Mouse (Mus musculus) adipocyte (in vitro differentiated cells): ENCODE results near the gene Rngtt.
"Not testable (repeated sequence)": the region's sequence is repeated elsewhere in the genome, so short reads cannot be mapped to it uniquely, and the experiment has no call there.

Experiments used
- DNase-seq: peaks from one replicate; pipeline ENCODE4 v3.0.0-alpha.2; 2016; ENCODE audit warnings: low spot score

Gene Rngtt

DNA sequence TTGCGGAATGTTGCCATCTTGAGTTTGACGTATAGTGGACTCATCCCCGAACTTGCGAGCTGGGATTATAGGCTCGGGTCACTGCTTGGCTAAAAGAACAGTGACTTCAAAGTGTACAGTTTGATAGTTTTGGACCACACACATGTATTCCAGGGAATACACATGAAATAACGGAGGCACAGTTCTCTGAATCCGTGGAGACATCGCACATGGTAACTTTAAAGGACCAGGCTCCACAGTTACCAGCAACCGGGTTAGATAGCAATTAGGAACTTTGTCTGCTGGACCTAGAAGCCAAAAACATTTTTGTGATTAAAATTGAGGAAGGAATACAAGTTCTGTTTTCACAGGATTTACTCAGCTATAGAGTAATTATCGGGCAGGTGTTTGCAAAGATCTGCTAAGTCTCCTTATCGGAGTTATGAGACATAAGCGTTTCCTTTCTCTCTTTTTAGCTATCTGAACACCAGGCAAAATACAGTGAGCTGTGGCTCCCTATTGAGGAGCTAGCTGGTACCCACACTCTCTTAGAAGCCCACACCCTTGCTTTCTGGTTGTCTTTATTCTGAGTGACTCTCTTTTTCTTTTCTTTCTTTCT is 828 bp downstream of the Rngtt start:
- DNase-seq: peak; percentile 14

DNA sequence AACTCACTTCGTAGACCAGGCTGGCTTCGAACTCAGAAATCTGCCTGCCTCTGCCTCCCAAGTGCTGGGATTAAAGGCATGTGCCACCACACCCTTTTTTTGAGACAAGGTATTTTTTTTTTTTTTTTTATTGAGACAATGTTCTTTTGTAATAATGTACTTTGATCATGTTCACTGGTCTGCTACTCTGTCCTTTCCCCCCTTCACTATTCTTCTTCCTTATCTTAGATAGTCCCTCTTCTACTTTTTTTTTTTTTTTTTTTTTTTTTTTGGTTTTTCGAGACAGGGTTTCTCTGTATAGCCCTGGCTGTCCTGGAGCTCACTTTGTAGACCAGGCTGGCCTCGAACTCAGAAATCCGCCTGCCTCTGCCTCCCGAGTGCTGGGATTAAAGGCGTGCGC is 4.0 kb downstream of the Rngtt start:
- DNase-seq: not testable (repeated sequence)

DNA sequence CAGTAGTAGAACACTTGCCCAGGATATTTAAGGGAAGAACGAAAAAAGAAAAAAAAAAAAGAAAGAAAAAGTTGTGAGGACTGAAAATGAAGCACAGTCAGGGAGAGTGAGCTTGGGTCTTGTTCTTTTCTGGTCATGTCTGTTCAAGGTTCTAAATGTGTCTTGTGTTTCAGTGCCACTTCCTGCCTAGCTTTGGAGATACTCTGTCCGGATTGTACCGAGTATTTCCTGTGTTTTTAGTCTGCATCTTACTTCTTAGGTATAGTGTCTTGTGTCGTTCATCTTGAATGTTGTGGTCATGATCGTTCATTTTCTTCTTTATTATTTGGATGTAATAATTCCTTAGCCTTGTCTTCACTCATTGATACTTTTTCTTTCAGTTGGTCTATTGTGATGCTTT is 5.7 kb downstream of the Rngtt start:
- no peak for DNase-seq

DNA sequence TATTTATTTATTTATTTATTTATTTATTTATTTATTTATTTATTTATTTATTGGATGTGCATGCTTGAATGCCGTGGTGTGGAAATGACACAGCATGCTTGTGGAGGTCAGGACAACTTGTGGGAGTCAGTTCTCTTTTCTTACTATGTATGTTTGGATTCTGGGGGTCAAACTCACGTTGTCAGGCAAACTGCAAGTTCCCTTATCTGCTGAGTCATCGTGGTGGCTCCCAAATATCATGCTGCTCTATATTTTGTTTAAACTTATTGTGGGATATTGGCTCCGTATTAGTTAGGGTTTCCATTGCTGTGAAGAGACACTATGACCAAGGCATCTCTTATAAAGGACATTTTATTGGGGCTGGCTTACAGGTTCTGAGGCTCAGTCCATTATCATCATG is 21.0 kb downstream of the Rngtt start:
- no peak for DNase-seq

DNA sequence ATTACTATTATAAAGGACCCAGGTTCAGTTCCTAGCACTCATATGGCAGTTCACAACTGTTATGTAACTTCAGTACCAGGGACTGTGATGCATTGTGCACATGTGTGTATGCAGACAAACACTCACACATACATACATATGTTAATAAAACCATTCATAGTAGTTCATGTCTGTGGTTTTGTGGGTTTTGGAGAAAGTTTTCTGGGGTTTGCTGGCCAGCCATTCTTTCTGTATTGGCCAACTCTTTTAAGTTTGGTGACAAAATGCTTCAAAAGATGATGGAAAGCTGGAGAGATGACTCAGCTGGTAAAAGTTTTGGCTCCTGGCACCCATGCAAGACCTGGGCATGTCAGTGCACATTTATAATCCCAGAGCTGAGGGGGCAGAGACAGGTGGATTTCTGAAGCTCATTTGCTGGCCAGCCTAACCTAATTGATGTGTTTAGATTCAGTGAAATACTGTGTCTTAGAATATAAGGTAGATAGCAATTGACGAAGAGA is 22.9 kb downstream of the Rngtt start:
- DNase-seq: no peak

DNA sequence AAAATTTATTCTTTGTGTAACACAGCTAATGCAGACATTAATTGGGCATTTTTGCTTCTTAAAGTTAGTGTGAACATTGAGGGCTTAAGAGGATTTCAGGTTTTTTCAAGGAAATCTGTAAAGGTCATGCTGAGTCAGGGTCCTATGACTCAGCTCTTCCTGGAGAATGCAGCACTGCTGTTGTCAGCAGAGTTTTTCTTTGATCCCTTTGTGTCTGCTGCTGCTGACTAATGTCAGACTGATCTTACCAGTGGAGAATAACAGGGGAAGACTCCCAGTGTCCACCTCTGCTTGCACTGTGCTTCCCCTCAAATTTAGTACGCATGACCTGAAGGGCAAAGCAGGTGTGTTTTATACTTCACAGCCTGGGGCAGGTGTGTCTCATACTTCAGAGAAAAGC is 27.9 kb downstream of the Rngtt start:
- DNase-seq: peak; percentile 16

DNA sequence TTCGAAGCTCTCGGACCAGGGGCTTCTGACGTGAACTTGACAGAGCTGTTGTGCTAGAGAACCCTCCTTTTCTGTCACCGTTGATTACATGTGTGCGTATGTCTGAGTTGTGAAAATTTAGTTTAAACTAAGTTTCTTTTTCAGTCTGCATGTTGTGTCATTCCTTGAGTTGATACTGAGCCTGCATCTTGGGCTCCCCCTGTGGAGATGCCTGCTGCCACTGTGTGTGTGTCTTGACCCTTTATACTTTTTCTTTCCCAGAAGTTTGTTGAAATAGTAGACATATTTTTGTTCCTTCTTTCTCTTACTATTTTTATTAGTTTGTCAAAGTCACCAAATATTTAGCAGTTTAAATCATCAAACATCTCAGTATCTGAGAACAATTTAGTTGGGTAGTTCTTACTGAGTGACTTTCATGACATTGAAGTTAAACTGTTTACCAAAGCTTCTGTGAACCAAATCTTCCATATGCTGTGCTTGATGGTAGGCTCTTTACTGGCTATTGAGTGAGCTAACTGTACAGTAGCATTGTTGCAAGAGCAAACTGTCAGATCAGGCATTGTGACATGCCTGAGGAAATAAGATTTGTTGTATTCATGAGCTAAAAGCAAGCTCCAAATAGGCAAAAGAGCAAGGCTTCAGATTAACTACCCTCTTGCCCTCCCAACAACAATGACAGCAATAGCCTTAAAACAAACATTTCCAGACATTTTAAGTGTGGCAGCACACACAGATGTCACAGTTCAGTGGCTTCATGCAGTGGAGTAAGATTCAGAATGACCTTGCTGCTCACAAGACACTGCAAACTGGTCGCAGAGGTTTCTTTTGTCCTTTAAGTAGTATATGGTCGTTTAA is 33.0 kb downstream of the Rngtt start:
- peak; percentile 66 for DNase-seq

DNA sequence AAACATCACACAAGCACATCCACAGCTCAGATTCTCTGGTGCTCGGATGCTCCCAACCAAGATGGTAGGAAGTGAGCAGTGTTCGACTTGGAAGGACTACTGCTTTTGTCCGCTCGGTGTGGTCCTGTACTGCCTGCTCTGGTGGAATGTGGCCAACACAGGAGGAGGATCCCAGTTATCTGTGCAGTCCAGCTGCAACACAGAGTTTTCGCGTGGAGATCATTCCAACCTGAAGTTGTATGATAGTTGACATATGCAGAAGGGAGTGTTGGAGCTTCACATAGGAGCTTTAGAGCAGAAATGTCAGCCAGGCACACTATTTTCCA is 33.6 kb downstream of the Rngtt start:
- no peak for DNase-seq

DNA sequence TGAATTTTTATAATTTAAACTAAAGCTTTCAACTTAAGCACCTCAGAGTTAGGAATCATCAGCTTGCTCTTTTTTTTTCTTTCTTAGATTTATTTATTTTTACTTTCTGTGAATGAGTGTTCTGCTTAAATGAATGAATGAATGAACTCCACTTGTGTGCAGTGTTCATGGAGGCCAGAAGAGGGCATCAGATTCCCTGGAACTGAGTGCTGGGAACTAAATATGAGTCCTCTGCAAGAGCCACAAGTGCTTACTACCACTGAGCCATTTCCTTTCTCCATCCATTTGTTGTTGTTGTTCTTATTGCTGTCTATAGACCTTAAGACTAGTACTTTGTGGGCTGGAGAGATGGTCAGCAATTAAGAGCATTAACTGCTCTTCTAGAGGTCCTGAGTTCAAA is 53.3 kb downstream of the Rngtt start:
- no peak for DNase-seq

DNA sequence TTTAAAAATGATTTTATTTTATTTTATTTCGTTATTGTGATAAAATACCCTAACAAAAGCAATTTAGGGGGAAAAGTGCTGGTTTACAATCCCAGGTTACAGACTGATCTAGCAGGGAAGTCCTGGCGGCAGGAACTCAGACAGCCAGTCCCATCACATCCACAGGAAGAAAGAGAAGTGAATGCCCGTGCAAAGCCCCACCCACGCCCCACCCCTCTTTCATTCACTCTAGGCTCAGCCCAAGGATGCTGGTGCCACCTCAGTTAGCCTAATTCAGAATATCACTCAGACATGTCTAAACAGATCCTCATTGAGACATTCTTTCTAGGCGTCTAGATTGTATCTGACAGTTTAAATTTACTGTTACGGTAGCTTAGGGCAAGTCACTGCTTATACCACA is 64.8 kb downstream of the Rngtt start:
- DNase-seq: no peak

DNA sequence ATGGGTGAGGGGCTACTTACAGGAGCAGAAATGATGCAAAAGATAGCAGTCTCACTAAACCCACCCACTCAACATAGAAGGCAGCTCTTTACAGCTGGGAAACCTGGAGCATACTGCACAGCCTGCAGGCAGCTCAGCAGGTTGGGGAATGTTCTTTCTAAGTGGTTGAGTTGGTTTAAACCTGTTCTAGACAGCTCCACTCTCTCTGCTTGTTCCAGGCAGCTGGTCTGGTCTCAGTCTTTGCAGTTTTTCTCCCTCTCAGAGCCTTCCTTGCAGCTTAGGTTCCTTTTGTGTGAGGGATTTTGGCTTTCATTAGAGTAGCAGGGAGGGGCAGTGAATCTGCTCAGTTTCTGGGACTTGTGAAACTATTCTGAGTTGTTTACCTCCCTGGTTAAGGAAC is 67.5 kb downstream of the Rngtt start:
- peak; percentile 8 for DNase-seq

DNA sequence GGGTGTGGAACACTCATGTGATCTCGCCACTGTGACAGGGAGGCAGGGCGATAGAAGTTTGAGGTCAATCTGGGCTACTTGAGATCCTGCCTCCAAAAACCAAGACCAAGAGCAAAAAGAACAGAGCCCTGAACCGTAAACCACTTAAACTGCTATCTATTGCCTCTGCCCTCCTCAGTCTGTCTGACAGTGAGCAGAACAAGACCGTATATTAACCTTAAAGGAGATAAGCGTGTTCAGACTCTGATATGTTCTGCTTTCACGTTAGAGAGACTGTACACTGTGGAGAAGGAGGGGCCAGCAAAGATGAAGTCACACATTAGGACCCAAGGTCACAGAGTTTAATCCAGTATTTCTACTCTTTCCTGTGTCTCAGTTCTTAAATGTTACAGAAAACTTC is 68.8 kb downstream of the Rngtt start:
- no peak for DNase-seq

DNA sequence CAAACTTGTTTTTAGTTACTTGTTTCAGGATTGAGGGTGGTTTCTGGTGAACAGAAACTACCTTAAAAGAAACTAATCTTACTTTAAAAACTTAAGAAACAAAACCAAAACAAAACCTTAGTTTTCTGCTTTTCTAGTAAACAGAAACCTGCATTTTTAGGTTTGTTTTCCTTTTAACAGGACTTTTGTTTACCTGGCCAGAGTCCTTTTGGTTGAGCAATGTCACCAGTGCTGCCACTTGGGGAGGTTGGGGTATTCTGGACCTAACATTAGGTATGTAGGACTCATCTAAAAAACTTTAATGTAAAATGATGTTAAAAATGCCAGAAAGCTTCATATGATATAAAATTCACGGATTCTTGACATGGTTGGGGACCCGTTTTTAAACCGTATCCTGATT is 78.8 kb downstream of the Rngtt start:
- DNase-seq: no peak

DNA sequence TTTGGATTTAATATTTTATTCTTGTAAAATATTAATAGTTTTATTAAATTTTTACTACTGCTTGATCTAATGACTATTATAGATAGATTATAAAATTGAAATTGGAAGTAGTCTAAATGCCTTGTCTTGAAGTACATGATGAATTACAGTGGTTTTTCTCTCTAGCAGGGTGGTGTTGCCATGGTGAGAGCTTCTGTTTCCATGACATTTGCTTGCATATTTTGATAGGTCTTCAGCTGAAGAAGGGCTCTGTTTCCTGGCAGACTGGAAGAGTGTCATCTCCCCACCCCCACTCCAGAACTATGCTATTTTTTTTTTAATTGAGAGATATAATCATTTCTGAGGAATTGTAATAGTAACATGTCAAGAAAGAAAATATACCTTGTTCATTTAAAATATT is 80.5 kb downstream of the Rngtt start:
- peak; percentile 21 for DNase-seq

DNA sequence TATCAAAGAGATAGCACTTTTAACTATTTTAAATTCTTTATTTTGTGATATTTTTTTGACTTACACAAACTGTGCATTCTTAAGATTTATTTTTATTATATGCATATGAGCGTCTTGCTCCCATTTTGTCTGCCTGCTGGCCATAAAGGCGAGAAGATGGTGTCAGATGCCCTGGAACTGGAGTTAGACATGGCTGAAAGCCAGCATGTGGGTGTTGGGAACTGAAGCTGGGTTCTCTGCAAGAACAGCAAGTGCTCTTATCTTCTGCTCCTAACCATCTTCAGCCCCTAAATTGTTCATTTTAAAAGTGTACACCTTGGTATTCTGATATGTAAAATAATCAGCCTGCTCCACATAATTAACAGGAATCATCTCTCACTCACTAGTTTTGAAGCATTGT is 83.3 kb downstream of the Rngtt start:
- no peak for DNase-seq

DNA sequence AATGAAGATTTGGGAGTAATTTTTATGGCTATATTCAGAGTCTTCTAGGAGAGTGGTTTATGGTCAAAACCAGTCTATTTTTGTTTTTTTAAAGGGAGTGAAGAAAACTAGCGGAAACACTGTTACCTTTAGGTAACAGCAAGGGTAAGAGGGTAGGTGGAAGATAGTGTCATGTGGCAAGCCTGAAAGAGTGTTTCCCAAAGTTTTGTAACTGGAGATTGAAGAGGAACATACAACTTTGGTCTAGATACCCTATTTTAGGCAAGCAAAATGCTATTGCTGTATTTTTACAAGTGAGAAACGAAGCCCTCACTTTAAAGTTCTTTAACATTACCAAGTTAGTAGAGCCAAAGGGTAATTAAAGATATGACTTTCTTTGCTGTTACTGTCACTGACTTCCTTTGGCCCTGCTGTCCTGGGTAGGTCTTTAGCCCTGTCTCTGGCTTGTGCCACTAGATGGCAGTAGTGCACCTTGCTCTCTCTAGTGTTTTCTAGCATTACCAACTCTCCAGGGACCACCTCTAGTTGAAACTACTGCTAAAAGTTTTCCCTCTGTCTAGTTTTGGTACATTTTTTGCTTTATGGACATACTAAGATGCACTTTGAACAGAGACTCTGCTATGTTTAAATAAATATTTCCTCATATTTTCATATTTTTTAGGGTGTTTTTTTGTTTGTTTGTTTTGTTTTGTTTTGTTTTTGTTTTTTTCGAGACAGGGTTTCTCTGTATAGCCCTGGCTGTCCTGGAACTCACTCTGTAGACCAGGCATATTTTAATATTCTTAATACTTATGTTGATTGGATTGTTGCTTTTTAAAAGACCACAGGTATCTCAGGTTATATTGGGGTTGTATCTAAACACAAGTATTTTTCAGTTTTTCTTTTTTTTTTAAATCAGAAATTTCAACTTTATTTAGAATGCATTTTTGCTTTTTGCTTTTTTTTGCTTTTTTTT is 86.4 kb downstream of the Rngtt start:
- peak; percentile 96 for DNase-seq

DNA sequence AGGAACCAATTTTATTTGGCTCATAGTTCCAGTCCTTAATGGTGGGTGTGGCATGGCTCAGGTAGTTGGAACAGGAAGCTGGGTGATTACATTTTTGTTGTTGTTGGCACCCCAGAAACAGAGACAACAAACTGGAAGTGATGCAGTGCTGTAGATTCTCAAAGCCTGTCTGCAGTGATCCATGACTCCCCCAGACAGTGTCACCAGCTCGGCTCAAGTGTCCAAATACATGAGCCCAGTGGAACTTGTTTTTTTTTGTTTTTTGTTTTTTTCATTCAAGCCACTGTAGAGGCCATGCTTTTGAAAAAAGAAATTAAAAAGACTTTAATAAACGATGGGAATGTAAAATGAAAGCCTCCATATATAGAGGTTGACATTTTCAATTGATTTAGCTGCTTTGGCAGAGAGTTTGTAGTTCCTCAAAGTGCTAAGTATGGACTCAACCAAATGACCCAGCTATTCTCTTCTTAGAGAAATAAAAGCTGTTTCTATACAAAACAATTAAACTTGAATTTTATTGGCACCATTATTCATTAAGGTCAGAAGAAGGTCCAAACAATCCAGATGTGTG is 95.7 kb downstream of the Rngtt start:
- DNase-seq: no peak

DNA sequence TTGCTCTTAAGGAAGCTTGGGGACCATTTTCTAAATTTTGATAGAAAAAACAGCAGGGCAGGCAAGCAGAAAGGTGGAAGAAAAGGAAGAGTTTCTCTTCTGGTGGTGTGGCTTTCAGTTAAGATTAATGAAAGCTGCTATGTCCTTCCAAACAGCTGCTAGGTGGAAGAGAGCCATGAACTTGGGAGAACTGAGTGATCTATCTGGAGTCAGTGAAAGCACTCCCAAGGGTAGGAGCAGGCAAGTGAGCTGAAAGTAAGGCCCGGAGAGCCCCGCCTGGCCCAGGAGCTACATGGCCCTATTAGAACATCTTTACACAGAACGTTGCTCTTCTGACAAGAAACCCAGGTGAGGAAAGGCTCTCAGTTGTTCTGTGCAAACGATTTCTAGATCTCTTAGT is 103.7 kb downstream of the Rngtt start:
- peak; percentile 49 for DNase-seq

DNA sequence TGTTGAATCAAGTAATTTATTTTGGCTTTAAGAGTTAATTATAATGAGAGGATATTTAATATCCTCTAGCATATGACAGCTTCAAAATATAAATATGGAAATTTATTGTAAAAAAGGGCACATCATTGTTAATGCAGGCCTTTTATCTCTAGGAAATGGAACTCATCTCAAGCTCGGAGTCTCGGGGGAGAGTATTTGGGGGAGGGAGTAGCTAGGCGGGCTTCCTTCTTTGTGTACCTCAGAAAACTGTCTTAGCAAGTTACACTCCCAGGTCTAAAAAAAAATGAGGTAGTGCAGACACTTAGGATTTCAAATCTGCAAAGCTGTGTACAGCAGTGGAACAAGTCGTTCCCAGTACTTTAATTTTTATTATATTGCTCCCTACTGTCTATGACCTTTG is 104.7 kb downstream of the Rngtt start:
- DNase-seq: no peak

DNA sequence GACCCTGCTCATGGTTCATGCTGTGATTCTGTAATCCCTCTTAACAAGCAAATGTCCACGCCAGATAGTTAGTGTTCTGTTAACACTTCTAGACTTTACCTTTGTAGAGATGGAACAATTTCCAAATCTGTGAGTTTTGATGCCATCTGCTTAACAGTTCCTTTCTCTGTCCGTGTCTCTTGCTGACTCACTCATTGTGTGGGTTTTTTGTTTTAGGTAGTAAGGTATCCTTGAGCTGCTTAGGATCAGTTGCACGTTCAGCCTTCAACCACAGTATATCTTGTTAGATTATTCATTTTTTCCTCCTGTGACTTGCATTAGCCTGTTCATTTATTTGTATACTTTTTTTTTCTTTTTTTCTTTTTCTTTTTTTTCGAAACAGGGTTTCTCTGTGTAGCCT is 107.3 kb downstream of the Rngtt start:
- no peak for DNase-seq

DNA sequence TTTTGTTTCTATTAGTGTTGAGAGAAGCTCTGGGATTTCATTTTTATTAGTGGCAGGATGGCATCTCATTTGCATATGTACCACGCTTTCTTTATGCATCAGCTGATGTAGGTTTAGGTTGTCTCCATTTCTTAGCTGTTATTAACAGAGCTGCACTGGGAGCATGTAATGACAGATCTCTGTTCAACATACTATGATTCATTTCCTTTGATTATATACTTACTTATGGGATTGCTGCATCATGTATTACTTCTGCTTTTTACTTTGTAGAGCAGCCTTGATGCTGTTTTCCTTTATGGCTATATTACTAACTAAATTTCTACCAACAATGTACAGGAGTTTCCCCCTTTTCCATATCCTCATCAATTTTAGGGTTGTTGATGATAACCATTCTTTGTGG is 109.5 kb downstream of the Rngtt start:
- no peak for DNase-seq

DNA sequence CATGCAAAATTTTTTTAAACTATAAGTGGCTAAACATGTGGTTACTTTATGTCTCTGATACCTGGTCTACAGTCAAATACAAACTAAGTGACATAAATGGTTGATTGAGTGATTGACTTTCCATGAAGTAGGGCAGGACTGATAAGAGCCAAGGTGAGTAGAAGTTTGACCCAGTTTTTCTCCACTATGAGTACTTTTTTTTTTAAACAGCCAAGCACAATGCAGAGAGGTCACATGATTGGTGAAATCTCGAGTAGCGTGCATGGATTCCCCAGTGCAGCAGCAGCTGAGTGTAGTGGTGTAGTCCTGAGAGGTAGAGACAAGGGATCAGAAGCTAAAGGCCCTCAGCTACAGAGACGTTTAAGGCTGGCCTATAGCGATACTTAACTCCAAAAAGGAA is 118.7 kb downstream of the Rngtt start:
- DNase-seq: no peak
